Mouse (Mus musculus): ENCODE results near the gene Chst14.

DNA sequence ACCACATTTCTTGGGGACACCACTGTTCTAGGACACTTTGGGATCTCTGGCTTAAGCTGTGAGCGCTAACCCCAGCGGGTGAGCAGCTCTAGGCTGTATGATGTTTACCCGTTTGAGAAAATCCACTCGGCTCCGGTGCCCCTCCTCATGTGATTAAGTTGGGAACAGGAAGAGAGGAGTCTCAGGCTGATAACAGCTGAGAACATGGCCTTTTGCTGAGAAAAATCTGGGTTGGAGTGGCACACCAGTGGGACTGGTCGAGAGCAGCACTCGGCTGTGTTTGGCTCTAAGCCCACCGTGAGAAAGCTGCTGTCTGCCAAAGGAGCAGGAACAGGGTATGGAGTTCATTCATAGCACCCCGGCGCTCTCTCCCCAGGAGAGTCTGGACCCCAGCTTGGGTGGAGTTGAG lies 23.0 kb upstream of the Chst14 start:
- TF ChIP-seq CTCF (IDR thresholded peaks at IDR 0.05; ENCODE audit: low read depth, low read length), result no peak
- TF ChIP-seq TAL1 (conservative IDR thresholded peaks at IDR 0.05; ENCODE audit: low read depth, low read length), result no peak
- no peak for TF ChIP-seq GATA1 (IDR thresholded peaks at IDR 0.05; ENCODE audit: borderline replicate concordance, low read length)
